Mouse (Mus musculus) embryonic fibroblast, embryonic 13.5 days (primary cell): ENCODE data around the gene Cx3cr1. TPM values are rescaled to one million over a fixed set of nuclear protein-coding genes. Genes with fewer than 3 reads are reported as not detected.
A peak's percentile ranks its signal among the peaks of the same experiment; 100 is the strongest.
"Not testable (repeated sequence)": the region's sequence is repeated elsewhere in the genome, so short reads cannot be mapped to it uniquely, and the experiment has no call there.

ENCODE experiments used
- H3K27ac ChIP-seq: 2 replicates; pipeline ENCODE4 v1.5.1; 2012; ENCODE audit warnings: low read length, control low read depth, inconsistent platforms; ENCODE audit not compliant: insufficient read depth
- H3K4me1 ChIP-seq: 2 replicates; pipeline ENCODE4 v1.6.1; 2011; ENCODE audit warnings: low read length; ENCODE audit not compliant: control insufficient read depth, insufficient read depth
- H3K4me3 ChIP-seq: 2 replicates; pipeline ENCODE4 v1.5.1; 2011; ENCODE audit warnings: mild to moderate bottlenecking, control low read depth, low read length; ENCODE audit not compliant: insufficient read depth
- CTCF ChIP-seq: IDR thresholded peaks from 2 replicates; pipeline ENCODE4 v1.5.1; 2011; ENCODE audit warnings: mild to moderate bottlenecking, control low read depth, low read length, moderate library complexity, borderline replicate concordance; ENCODE audit not compliant: insufficient read depth
- POLR2A ChIP-seq: IDR thresholded peaks from 2 replicates; pipeline ENCODE4 v1.6.1; 2011; ENCODE audit warnings: low read depth, mild to moderate bottlenecking, control low read depth, low read length, moderate library complexity
- polyA plus RNA-seq: library from polyadenylated mRNA; stranded (reverse); fragments of >200 nt; gene quantifications from 2 replicates; pipeline ENCODE4 v1.2.4, GENCODE M21; 2011; ENCODE audit warnings: low read depth; ENCODE audit not compliant: missing spikeins, insufficient read length

Cx3cr1 gene
- polyA plus RNA-seq, 1 experiment, result 2.9 TPM

GRCm38 (mm10) chr9:120020285-120020890 is 49.3 kb downstream of the Cx3cr1 start:
- Histone ChIP-seq H3K4me3 (no peak overlapping the region), H3K27ac (no peak overlapping the region), H3K4me1 (peaks cover 2% of the 10 kb centered on the region; the same call in 1 of the 2 replicates)
- TF ChIP-seq POLR2A, result no peak
- TF ChIP-seq CTCF, result no peak

- H3K4me1 ChIP-seq, result peaks cover 17% of the 10 kb centered on the region
- no peak overlapping the region for H3K4me3 ChIP-seq
- no peak for TF ChIP-seq POLR2A
- TF ChIP-seq CTCF, result no peak
- no peak overlapping the region for H3K27ac ChIP-seq
Observed at GRCm38 (mm10) chr9:120016956-120017355, 52.7 kb downstream of the Cx3cr1 start.

- TF ChIP-seq POLR2A (no peak), CTCF (no peak)
- Histone ChIP-seq H3K4me1 (peaks cover 14% of the 10 kb centered on the region), H3K27ac (no peak overlapping the region), H3K4me3 (no peak overlapping the region)
Observed at GRCm38 (mm10) chr9:120014828-120015227, 54.9 kb downstream of the Cx3cr1 start.

- Histone ChIP-seq H3K4me1 (peaks cover 14% of the 10 kb centered on the region), H3K27ac (peak overlapping the region; percentile 34; the same call in 1 of the 2 replicates), H3K4me3 (no peak overlapping the region)
- TF ChIP-seq CTCF, result no peak
- no peak for TF ChIP-seq POLR2A
Observed at GRCm38 (mm10) chr9:120013251-120013820, 56.3 kb downstream of the Cx3cr1 start.

- Histone ChIP-seq H3K4me1 (peaks cover 14% of the 10 kb centered on the region), H3K4me3 (no peak overlapping the region), H3K27ac (peak overlapping the region; percentile 34; the same call in 1 of the 2 replicates)
- TF ChIP-seq CTCF, result no peak
- no peak for TF ChIP-seq POLR2A
Observed at GRCm38 (mm10) chr9:120012781-120013180, 56.9 kb downstream of the Cx3cr1 start.

- not testable (repeated sequence) for H3K27ac ChIP-seq, H3K4me3 ChIP-seq
- H3K4me1 ChIP-seq, result peaks cover 14% of the 10 kb centered on the region
Observed at GRCm38 (mm10) chr9:120012161-120012560, 57.5 kb downstream of the Cx3cr1 start.

GRCm38 (mm10) chr9:120011533-120011932 is 58.1 kb downstream of the Cx3cr1 start:
- H3K4me1 ChIP-seq, result peaks cover 14% of the 10 kb centered on the region
- TF ChIP-seq POLR2A (no peak), CTCF (peak; percentile 52; the same call in 1 of the 2 replicates)
- H3K4me3 ChIP-seq, result no peak overlapping the region
- peak overlapping the region; percentile 57 for H3K27ac ChIP-seq

GRCm38 (mm10) chr9:120010781-120011511 is 58.7 kb downstream of the Cx3cr1 start:
- Histone ChIP-seq H3K27ac (peak overlapping the region; percentile 70), H3K4me1 (peaks cover 14% of the 10 kb centered on the region), H3K4me3 (peak overlapping the region; percentile 32)
- no peak; the same call in 1 of the 2 replicates for TF ChIP-seq POLR2A
- TF ChIP-seq CTCF, result no peak

GRCm38 (mm10) chr9:120009871-120010270 is 59.8 kb downstream of the Cx3cr1 start:
- Histone ChIP-seq H3K4me3 (no peak overlapping the region), H3K27ac (no peak overlapping the region), H3K4me1 (peaks cover 14% of the 10 kb centered on the region)
- TF ChIP-seq POLR2A (no peak), CTCF (no peak)

- H3K4me1 ChIP-seq, result peaks cover 14% of the 10 kb centered on the region
- no peak overlapping the region for H3K4me3 ChIP-seq
- H3K27ac ChIP-seq, result no peak overlapping the region
- no peak for TF ChIP-seq CTCF
- no peak for TF ChIP-seq POLR2A
Observed at GRCm38 (mm10) chr9:120009226-120009841, 60.3 kb downstream of the Cx3cr1 start.
